Mouse (Mus musculus) limb, embryonic 14.5 days (tissue): ENCODE results near the gene Tbk1. TPM values are rescaled to one million over a fixed set of nuclear protein-coding genes. Genes with fewer than 3 reads are reported as not detected.
A peak's percentile ranks its signal among the peaks of the same experiment; 100 is the strongest.

Source experiments
- ATAC-seq: fragments of 200-750 bp; cut with Nextera tagmentation; 2 replicates; pipeline ENCODE4 v1.8.0; 2017; ENCODE audit warnings: low read depth, moderate number of reproducible peaks, moderate TSS enrichment; ENCODE audit not compliant: low FRiP score
- DNase-seq: peaks from one replicate; pipeline ENCODE4 v3.0.0-alpha.2; 2015; ENCODE audit warnings: low spot score
- H3K27ac ChIP-seq: fragments of 300-500 bp; sonication (generic); replicated peaks from 2 replicates; pipeline ENCODE4 v1.5.1; 2014; ENCODE audit warnings: low read depth, mild to moderate bottlenecking, low read length, moderate library complexity, mixed read lengths
- H3K27me3 ChIP-seq: fragments of 300-500 bp; sonication (generic); 2 replicates; pipeline ENCODE4 v1.6.1; 2014; ENCODE audit warnings: low read length, mixed read lengths; ENCODE audit not compliant: control insufficient read depth, insufficient read depth
- H3K36me3 ChIP-seq: fragments of 300-500 bp; sonication (generic); 2 replicates; pipeline ENCODE4 v1.6.1; 2014; ENCODE audit warnings: mild to moderate bottlenecking, low read length, moderate library complexity, mixed read lengths; ENCODE audit not compliant: control insufficient read depth, insufficient read depth
- H3K4me1 ChIP-seq: fragments of 300-500 bp; sonication (generic); 2 replicates; pipeline ENCODE4 v1.6.1; 2014; ENCODE audit warnings: antibody characterized with exemption, low read length, mixed read lengths; ENCODE audit not compliant: control insufficient read depth, insufficient read depth
- H3K4me2 ChIP-seq: fragments of 300-500 bp; sonication (generic); replicated peaks from 2 replicates; pipeline ENCODE4 v1.6.1; 2014; ENCODE audit warnings: low read depth, mild to moderate bottlenecking, low read length, moderate library complexity; ENCODE audit not compliant: severe bottlenecking
- H3K4me3 ChIP-seq: fragments of 300-500 bp; sonication (generic); replicated peaks from 2 replicates; pipeline ENCODE4 v1.5.1; 2014; ENCODE audit warnings: low read length
- H3K9ac ChIP-seq: fragments of 300-500 bp; sonication (generic); 2 replicates; pipeline ENCODE4 v1.6.1; 2014; ENCODE audit warnings: mild to moderate bottlenecking, low read depth, low read length, moderate library complexity; ENCODE audit not compliant: severe bottlenecking
- H3K9me3 ChIP-seq: fragments of 300-500 bp; sonication (generic); 2 replicates; pipeline ENCODE4 v1.6.1; 2016; ENCODE audit warnings: low read length; ENCODE audit not compliant: control insufficient read depth
- POLR2A ChIP-seq: fragments of 200-500 bp; IDR thresholded peaks from 2 replicates; pipeline ENCODE4 v1.8.0; 2012; ENCODE audit warnings: inconsistent platforms, mild to moderate bottlenecking, moderate library complexity, borderline replicate concordance; ENCODE audit not compliant: insufficient read depth, insufficient read length; ENCODE audit errors: extremely low read depth
- WGBS: fragments of 180-500 bp; shearing (Covaris S2); extraction: QIAGEN DNeasy Blood & Tissue Kit; methylation state at CpG from one replicate; pipeline ENCODE4 v1.1.7; 2014; 5-methylcytosine and 5-hydroxymethylcytosine counted together
- polyA plus RNA-seq, 2 experiments: library from polyadenylated mRNA; depleted of rRNA in 1 of 2; stranded (reverse) in 1 of 2; unstranded in 1 of 2; fragments of >200 nt; fragmentation: Nextera tagmentation in 1 of 2; extraction: Ambion mirVana in 1 of 2; gene quantifications; 2 replicates each; pipeline versions ENCODE4 v1.2.1 to v1.2.3; 2012 to 2014

Gene Tbk1
- polyA plus RNA-seq, 2 experiments = 30.0 to 32.2 TPM

DNA sequence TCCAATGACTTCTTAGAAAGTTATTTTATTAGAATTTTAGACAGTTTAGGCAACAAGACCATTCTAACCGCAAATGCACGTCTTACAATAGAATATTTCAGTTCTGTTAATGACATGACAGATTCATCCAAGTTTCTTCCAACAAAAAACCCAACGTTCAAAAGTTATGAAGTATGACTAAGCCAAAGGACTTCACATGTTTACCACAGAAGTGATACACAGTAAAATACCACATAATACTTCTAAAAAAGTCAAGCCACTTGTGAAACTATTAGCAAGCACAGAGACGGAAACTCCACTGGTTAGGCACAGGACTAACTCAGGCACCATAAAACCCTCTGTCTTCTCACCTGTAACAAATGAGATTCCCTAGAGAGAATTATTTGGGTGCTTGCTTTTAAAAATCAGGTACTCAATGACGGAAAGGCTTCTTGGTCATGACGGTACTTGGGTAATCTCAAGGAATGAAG, 819 bp upstream of the Tbk1 start:
- Histone ChIP-seq H3K4me1 (0 out of 2 replicates have a peak, but pooled peaks cover 6% of the 10 kb centered on the region), H3K9me3 (no peaks in the 10 kb centered on the region), H3K36me3 (peaks cover 39% of the 10 kb centered on the region), H3K4me3 (peak overlapping the region; percentile 86), H3K4me2 (peak overlapping the region; percentile 53), H3K27me3 (no peaks in the 10 kb centered on the region), H3K9ac (peak overlapping the region; percentile 91), H3K27ac (no peak overlapping the region)
- ATAC-seq (no peak), DNase-seq (no peak)
- no peak for TF ChIP-seq POLR2A
- WGBS = 62% methylated on average over 6 of the region's 6 CpGs

DNA sequence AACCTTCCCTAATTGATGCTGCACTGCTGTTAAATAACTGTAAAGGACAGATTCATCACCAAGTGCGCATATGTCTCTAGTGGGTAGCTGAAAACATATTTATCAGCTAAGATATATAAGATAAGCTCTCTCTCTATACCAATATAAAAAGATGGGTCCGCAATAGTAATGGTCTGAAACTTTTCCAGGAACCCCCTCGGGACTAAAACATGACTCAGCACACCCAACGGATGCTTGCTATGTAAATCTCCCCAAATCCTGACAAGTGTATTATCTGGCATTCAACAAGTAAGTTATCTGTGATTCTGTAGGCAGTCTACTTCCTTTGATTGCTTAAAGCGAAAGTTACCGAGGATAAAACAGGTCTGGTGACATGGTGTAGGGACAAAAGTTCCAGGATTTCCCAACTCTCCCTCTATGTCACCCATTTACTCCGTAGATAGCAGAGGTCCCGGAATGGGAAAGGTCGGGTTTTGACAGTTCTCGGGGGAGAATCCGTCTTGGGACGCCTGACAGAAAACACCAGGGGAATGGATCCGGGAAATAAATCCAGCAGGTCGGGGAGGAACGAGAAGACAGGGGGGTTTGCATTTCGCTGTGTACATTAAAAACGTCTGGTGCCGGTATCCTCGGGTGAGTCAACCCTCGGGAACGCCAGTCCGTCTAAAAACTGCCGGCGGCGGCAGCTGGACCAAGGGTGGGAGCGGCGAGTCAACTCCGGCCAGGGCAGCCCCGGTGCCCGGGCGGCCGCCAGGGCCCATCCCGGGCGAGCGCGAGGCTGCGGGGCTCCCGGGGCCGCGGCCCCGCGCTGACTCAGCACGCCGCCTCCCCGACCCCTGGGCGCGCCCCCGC, 570 bp downstream of the Tbk1 start:
- TF ChIP-seq POLR2A = no peak
- Histone ChIP-seq H3K9me3 (no peaks in the 10 kb centered on the region), H3K4me3 (peak overlapping the region; percentile 86), H3K36me3 (peaks cover 37% of the 10 kb centered on the region), H3K27ac (peak overlapping the region; percentile 75), H3K9ac (peak overlapping the region; percentile 91), H3K27me3 (no peaks in the 10 kb centered on the region), H3K4me1 (0 out of 2 replicates have a peak, but pooled peaks cover 6% of the 10 kb centered on the region), H3K4me2 (peak overlapping the region; percentile 53)
- ATAC-seq (peak; percentile 53), DNase-seq (no peak)
- WGBS = 4% methylated on average over 31 of the region's 48 CpGs

DNA sequence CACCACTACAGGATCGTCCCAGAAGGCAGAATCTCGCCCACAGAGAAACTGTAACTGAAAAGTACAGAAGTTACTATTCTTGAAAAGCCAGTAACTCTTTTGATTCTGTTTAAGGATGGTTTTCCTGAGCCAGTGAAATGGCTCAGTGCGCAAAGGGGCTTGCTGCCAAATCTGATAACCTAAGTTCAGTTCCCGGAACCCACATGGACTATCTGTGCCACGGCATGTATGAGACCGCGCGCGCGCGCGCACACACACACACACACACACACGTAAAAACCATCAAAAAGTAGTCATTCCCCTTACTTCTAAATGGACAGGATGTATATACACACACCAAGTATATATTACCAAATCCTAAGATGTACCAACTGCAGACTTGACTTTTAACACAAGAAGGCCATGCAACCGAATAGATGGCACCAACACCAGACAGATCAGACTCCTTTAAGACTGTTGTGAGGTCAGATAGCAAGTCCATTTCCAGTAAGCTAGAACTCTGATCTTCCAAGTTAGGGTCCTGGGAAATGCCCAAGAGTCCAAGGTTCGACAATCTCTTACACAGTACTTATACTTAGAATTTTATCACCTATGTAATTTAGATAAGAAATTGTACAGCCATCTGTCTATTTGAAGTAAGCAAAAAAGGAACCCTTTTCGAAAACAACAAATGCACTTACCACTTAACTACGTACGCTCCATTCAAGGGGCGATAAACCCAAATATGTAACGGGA, 1.4 kb downstream of the Tbk1 start:
- Histone ChIP-seq H3K36me3 (peaks cover 43% of the 10 kb centered on the region), H3K9me3 (no peaks in the 10 kb centered on the region), H3K27ac (no peak overlapping the region), H3K9ac (peak overlapping the region; percentile 91; the same call in 1 of the 2 replicates), H3K4me3 (peak overlapping the region; percentile 86), H3K4me2 (peak overlapping the region; percentile 53), H3K4me1 (0 out of 2 replicates have a peak, but pooled peaks cover 6% of the 10 kb centered on the region), H3K27me3 (no peaks in the 10 kb centered on the region)
- no peak for TF ChIP-seq POLR2A
- no peak for DNase-seq
- ATAC-seq = no peak
- WGBS = 83% methylated on average over 20 of the region's 20 CpGs

DNA sequence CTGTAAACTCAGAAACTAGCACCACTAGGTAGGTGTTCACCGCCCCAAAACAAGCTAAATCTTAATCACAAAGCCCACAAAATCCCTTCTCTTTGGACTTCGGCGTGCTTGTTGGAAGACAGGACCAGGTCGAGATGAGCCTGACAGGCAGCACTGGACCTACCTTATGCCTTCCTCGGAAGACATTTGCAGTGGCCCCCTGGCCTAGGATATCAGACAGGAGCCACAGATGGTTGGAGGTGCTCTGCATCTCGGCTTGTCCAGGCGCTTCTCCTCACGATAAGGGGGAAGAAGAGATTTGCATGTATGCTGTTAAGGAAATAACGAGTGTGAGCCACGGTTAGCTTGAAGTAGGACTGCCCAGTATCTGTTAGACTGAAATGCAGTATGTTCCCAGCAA, 2.6 kb downstream of the Tbk1 start:
- no peak overlapping the region for H3K9ac ChIP-seq
- ATAC-seq (no peak), DNase-seq (no peak)
- 0 out of 2 replicates have a peak, but pooled peaks cover 6% of the 10 kb centered on the region for H3K4me1 ChIP-seq
- H3K27ac ChIP-seq = no peak overlapping the region
- 93% methylated on average over 10 of the region's 10 CpGs for WGBS
- H3K27me3 ChIP-seq = no peaks in the 10 kb centered on the region
- H3K9me3 ChIP-seq = no peaks in the 10 kb centered on the region
- no peak for TF ChIP-seq POLR2A
- H3K4me3 ChIP-seq = no peak overlapping the region
- peaks cover 42% of the 10 kb centered on the region for H3K36me3 ChIP-seq
- H3K4me2 ChIP-seq = no peak overlapping the region

DNA sequence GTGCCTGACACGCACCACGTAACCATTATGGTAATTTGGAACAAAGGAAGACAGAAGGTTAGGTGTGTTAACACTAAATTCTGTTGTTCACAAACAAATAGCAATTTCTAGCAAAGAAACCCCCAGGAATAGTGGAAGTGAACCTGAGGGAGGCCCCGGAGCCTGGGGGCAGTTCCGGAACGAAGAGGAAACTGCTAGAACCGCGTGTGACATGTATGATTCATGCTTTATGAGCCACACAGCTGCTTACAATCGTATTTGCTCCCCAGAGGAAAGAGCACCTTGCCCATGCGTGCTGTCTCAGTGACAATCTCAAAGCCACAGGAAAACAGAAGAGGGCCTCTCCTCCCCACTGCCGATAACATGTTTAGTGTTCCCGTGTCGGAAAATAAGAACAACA, 3.6 kb downstream of the Tbk1 start:
- TF ChIP-seq POLR2A = no peak
- Histone ChIP-seq H3K27ac (no peak overlapping the region), H3K4me3 (no peak overlapping the region), H3K36me3 (peaks cover 44% of the 10 kb centered on the region), H3K4me2 (no peak overlapping the region), H3K27me3 (no peaks in the 10 kb centered on the region), H3K9me3 (no peaks in the 10 kb centered on the region), H3K9ac (no peak overlapping the region), H3K4me1 (0 out of 2 replicates have a peak, but pooled peaks cover 6% of the 10 kb centered on the region)
- 88% methylated on average over 12 of the region's 12 CpGs for WGBS
- ATAC-seq (no peak), DNase-seq (no peak)
